Mouse (Mus musculus): ENCODE data around the gene Parp8.
A peak's percentile ranks its signal among the peaks of the same experiment; 100 is the strongest.

Gene Parp8

GRCm38 (mm10) chr13:117013516-117013915 lies 11.8 kb downstream of the Parp8 start:
- DNase-seq: no peak

GRCm38 (mm10) chr13:117012031-117012430 lies 13.3 kb downstream of the Parp8 start:
- DNase-seq: no peak

GRCm38 (mm10) chr13:117010143-117010542 lies 15.2 kb downstream of the Parp8 start:
- DNase-seq: peak; percentile 12 to 24

- no peak for DNase-seq
Measured at GRCm38 (mm10) chr13:117008021-117009015, 17.0 kb downstream of the Parp8 start.

- no peak for DNase-seq
Measured at GRCm38 (mm10) chr13:117007566-117007965, 17.8 kb downstream of the Parp8 start.

- no peak for DNase-seq
Measured at GRCm38 (mm10) chr13:117006638-117007037, 18.7 kb downstream of the Parp8 start.

- no peak for DNase-seq
Measured at GRCm38 (mm10) chr13:117000493-117000892, 24.8 kb downstream of the Parp8 start.

GRCm38 (mm10) chr13:116991560-116991959 lies 33.8 kb downstream of the Parp8 start:
- no peak for DNase-seq

GRCm38 (mm10) chr13:116990327-116990726 lies 35.0 kb downstream of the Parp8 start:
- DNase-seq: no peak

- no peak for DNase-seq
Measured at GRCm38 (mm10) chr13:116988706-116989105, 36.6 kb downstream of the Parp8 start.

- DNase-seq: no peak
Measured at GRCm38 (mm10) chr13:116988208-116988607, 37.1 kb downstream of the Parp8 start.

GRCm38 (mm10) chr13:116987284-116987683 lies 38.1 kb downstream of the Parp8 start:
- DNase-seq: no peak

GRCm38 (mm10) chr13:116986658-116987057 lies 38.7 kb downstream of the Parp8 start:
- DNase-seq: no peak

- DNase-seq: no peak
Measured at GRCm38 (mm10) chr13:116974081-116974860, 51.1 kb downstream of the Parp8 start.

- no peak for DNase-seq
Measured at GRCm38 (mm10) chr13:116973491-116973890, 51.8 kb downstream of the Parp8 start.

GRCm38 (mm10) chr13:116972036-116972611 lies 53.2 kb downstream of the Parp8 start:
- peak in 1 of 2 experiments; percentile 35 for DNase-seq

- DNase-seq: no peak
Measured at GRCm38 (mm10) chr13:116970706-116971428, 54.5 kb downstream of the Parp8 start.

- DNase-seq: no peak
Measured at GRCm38 (mm10) chr13:116969650-116970049, 55.7 kb downstream of the Parp8 start.

GRCm38 (mm10) chr13:116968906-116969305 lies 56.4 kb downstream of the Parp8 start:
- no peak for DNase-seq

GRCm38 (mm10) chr13:116967459-116967858 lies 57.9 kb downstream of the Parp8 start:
- no peak for DNase-seq

GRCm38 (mm10) chr13:116962480-116963462 lies 62.6 kb downstream of the Parp8 start:
- DNase-seq: no peak

All from kidney, postnatal 4 days (tissue).